Mouse (Mus musculus) E14TG2a.4 (cell line): ENCODE results near the gene Dach1.

Experiments
- CTCF ChIP-seq: conservative IDR thresholded peaks from 2 replicates; pipeline ENCODE4 v1.5.1; 2014; ENCODE audit warnings: low read length
- NANOG ChIP-seq: IDR thresholded peaks from 2 replicates; pipeline ENCODE4 v1.6.1; 2014; ENCODE audit warnings: borderline replicate concordance, low read length, mixed read lengths
- POU5F1 ChIP-seq: IDR thresholded peaks from 2 replicates; pipeline ENCODE4 v1.6.1; 2014; ENCODE audit warnings: low read length, borderline replicate concordance

DNA sequence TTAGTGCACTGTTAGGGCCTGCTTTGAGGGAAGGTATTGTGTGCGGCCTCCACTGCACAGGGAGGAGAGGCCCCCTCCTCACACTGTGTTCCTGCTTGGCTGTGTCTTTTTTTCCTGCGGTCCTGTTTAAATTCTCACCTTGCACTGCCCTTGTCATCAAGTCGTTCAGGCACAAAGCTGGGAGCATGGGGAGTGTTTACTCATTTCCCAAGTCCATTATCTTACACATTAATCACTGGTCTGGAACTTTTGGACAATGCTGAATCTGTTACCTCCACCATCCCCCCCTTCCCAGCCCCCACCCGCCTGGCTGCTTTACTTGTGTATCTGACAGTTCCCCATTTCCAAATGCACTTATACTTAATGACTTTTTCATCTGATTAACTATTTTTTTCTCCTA is 97.7 kb downstream of the Dach1 start:
- TF ChIP-seq CTCF (no peak), NANOG (no peak), POU5F1 (no peak)
